Mouse (Mus musculus) limb, embryonic 14.5 days (tissue): ENCODE data around the gene Obp2a. TPM values are rescaled to one million over a fixed set of nuclear protein-coding genes. Genes with fewer than 3 reads are reported as not detected.

ENCODE experiments used
- ATAC-seq: fragments of 200-750 bp; cut with Nextera tagmentation; 2 replicates; pipeline ENCODE4 v1.8.0; 2017; ENCODE audit warnings: low read depth, moderate number of reproducible peaks, moderate TSS enrichment; ENCODE audit not compliant: low FRiP score
- DNase-seq: peaks from one replicate; pipeline ENCODE4 v3.0.0-alpha.2; 2015; ENCODE audit warnings: low spot score
- H3K27ac ChIP-seq: fragments of 300-500 bp; sonication (generic); replicated peaks from 2 replicates; pipeline ENCODE4 v1.5.1; 2014; ENCODE audit warnings: low read depth, mild to moderate bottlenecking, low read length, moderate library complexity, mixed read lengths
- H3K27me3 ChIP-seq: fragments of 300-500 bp; sonication (generic); 2 replicates; pipeline ENCODE4 v1.6.1; 2014; ENCODE audit warnings: low read length, mixed read lengths; ENCODE audit not compliant: control insufficient read depth, insufficient read depth
- H3K36me3 ChIP-seq: fragments of 300-500 bp; sonication (generic); 2 replicates; pipeline ENCODE4 v1.6.1; 2014; ENCODE audit warnings: mild to moderate bottlenecking, low read length, moderate library complexity, mixed read lengths; ENCODE audit not compliant: control insufficient read depth, insufficient read depth
- H3K4me1 ChIP-seq: fragments of 300-500 bp; sonication (generic); 2 replicates; pipeline ENCODE4 v1.6.1; 2014; ENCODE audit warnings: antibody characterized with exemption, low read length, mixed read lengths; ENCODE audit not compliant: control insufficient read depth, insufficient read depth
- H3K4me2 ChIP-seq: fragments of 300-500 bp; sonication (generic); replicated peaks from 2 replicates; pipeline ENCODE4 v1.6.1; 2014; ENCODE audit warnings: low read depth, mild to moderate bottlenecking, low read length, moderate library complexity; ENCODE audit not compliant: severe bottlenecking
- H3K4me3 ChIP-seq: fragments of 300-500 bp; sonication (generic); replicated peaks from 2 replicates; pipeline ENCODE4 v1.5.1; 2014; ENCODE audit warnings: low read length
- H3K9ac ChIP-seq: fragments of 300-500 bp; sonication (generic); 2 replicates; pipeline ENCODE4 v1.6.1; 2014; ENCODE audit warnings: mild to moderate bottlenecking, low read depth, low read length, moderate library complexity; ENCODE audit not compliant: severe bottlenecking
- H3K9me3 ChIP-seq: fragments of 300-500 bp; sonication (generic); 2 replicates; pipeline ENCODE4 v1.6.1; 2016; ENCODE audit warnings: low read length; ENCODE audit not compliant: control insufficient read depth
- POLR2A ChIP-seq: fragments of 200-500 bp; IDR thresholded peaks from 2 replicates; pipeline ENCODE4 v1.8.0; 2012; ENCODE audit warnings: inconsistent platforms, mild to moderate bottlenecking, moderate library complexity, borderline replicate concordance; ENCODE audit not compliant: insufficient read depth, insufficient read length; ENCODE audit errors: extremely low read depth
- WGBS: fragments of 180-500 bp; shearing (Covaris S2); extraction: QIAGEN DNeasy Blood & Tissue Kit; methylation state at CpG from one replicate; pipeline ENCODE4 v1.1.7; 2014; 5-methylcytosine and 5-hydroxymethylcytosine counted together
- polyA plus RNA-seq, 2 experiments: library from polyadenylated mRNA; depleted of rRNA in 1 of 2; stranded (reverse) in 1 of 2; unstranded in 1 of 2; fragments of >200 nt; fragmentation: Nextera tagmentation in 1 of 2; extraction: Ambion mirVana in 1 of 2; gene quantifications; 2 replicates each; pipeline versions ENCODE4 v1.2.1 to v1.2.3; 2012 to 2014

Gene Obp2a
- polyA plus RNA-seq, 2 experiments = not detected

GRCm38 (mm10) chr2:25660279-25660678, 39.6 kb upstream of the Obp2a start:
- TF ChIP-seq POLR2A = no peak
- WGBS = 89% methylated on average over 8 of the region's 8 CpGs
- Histone ChIP-seq H3K9ac (no peak overlapping the region), H3K27me3 (no peaks in the 10 kb centered on the region), H3K27ac (no peak overlapping the region), H3K4me2 (no peak overlapping the region), H3K9me3 (no peaks in the 10 kb centered on the region), H3K4me3 (no peak overlapping the region), H3K4me1 (no peaks in the 10 kb centered on the region), H3K36me3 (no peaks in the 10 kb centered on the region)
- DNase-seq = no peak
- ATAC-seq = no peak

- ATAC-seq (no peak), DNase-seq (no peak)
- WGBS = 84% methylated on average over 6 of the region's 6 CpGs
- Histone ChIP-seq H3K36me3 (no peaks in the 10 kb centered on the region), H3K27ac (no peak overlapping the region), H3K4me3 (no peak overlapping the region), H3K9me3 (no peaks in the 10 kb centered on the region), H3K9ac (no peak overlapping the region), H3K4me1 (no peaks in the 10 kb centered on the region), H3K4me2 (no peak overlapping the region), H3K27me3 (no peaks in the 10 kb centered on the region)
- TF ChIP-seq POLR2A = no peak
These were observed 38.4 kb upstream of the Obp2a start for GRCm38 (mm10) chr2:25661245-25661970.

GRCm38 (mm10) chr2:25663511-25663910, 36.3 kb upstream of the Obp2a start:
- DNase-seq (no peak), ATAC-seq (no peak)
- Histone ChIP-seq H3K4me1 (no peaks in the 10 kb centered on the region), H3K4me3 (no peak overlapping the region), H3K27ac (no peak overlapping the region), H3K9me3 (no peaks in the 10 kb centered on the region), H3K36me3 (no peaks in the 10 kb centered on the region), H3K9ac (no peak overlapping the region), H3K4me2 (no peak overlapping the region), H3K27me3 (no peaks in the 10 kb centered on the region)
- 56% methylated on average over 1 of the region's 1 CpGs for WGBS
- no peak for TF ChIP-seq POLR2A

GRCm38 (mm10) chr2:25664125-25664524, 35.7 kb upstream of the Obp2a start:
- no peak overlapping the region for H3K4me3 ChIP-seq
- H3K4me2 ChIP-seq = no peak overlapping the region
- TF ChIP-seq POLR2A = no peak
- ATAC-seq (no peak), DNase-seq (no peak)
- H3K27me3 ChIP-seq = no peaks in the 10 kb centered on the region
- H3K4me1 ChIP-seq = no peaks in the 10 kb centered on the region
- no peaks in the 10 kb centered on the region for H3K36me3 ChIP-seq
- H3K9me3 ChIP-seq = no peaks in the 10 kb centered on the region
- H3K9ac ChIP-seq = no peak overlapping the region
- H3K27ac ChIP-seq = no peak overlapping the region
- WGBS = 79% methylated on average over 5 of the region's 5 CpGs

GRCm38 (mm10) chr2:25666516-25666915, 33.3 kb upstream of the Obp2a start:
- 72% methylated on average over 1 of the region's 1 CpGs for WGBS
- no peaks in the 10 kb centered on the region for H3K27me3 ChIP-seq
- ATAC-seq (no peak), DNase-seq (no peak)
- H3K36me3 ChIP-seq = no peaks in the 10 kb centered on the region
- no peak overlapping the region for H3K4me3 ChIP-seq
- H3K9me3 ChIP-seq = no peaks in the 10 kb centered on the region
- H3K4me1 ChIP-seq = no peaks in the 10 kb centered on the region
- no peak for TF ChIP-seq POLR2A
- H3K9ac ChIP-seq = no peak overlapping the region
- no peak overlapping the region for H3K27ac ChIP-seq
- no peak overlapping the region for H3K4me2 ChIP-seq

- H3K27ac ChIP-seq = no peak within 1 kb of the TSS
- no peak within 1 kb of the TSS for H3K4me3 ChIP-seq
- TF ChIP-seq POLR2A = no peak
- no peak within 1 kb of the TSS for H3K9ac ChIP-seq
- H3K36me3 ChIP-seq = no peaks in the 10 kb centered on the region
- 88% methylated on average over 3 of the region's 3 CpGs for WGBS
- ATAC-seq (no peak), DNase-seq (no peak)
- H3K4me2 ChIP-seq = no peak within 1 kb of the TSS
- H3K4me1 ChIP-seq = no peaks in the 10 kb centered on the region
- H3K9me3 ChIP-seq = no peaks in the 10 kb centered on the region
- no peaks in the 10 kb centered on the region for H3K27me3 ChIP-seq
These were observed 23.4 kb upstream of the Obp2a start, which contains the start of gene Lcn6 for GRCm38 (mm10) chr2:25676486-25676885. Gene Lcn6, plus strand, starts transcription at chr2:25676786.
